Mouse (Mus musculus) regulatory T cell (primary cell): ENCODE data around the gene Zswim5.

Source experiments
- in situ Hi-C: fragments of 300-600 bp; cut with MboI, MseI; formaldehyde crosslinking; loops from one replicate; pipeline ENCODE4 v1.15.1; 2025; ENCODE audit warnings: high pct_unique_total_duplicates

Gene Zswim5

GRCm38 (mm10) chr4:117002543-117003521, 125.7 kb downstream of the Zswim5 start:
- in situ Hi-C loops: no loop called here

DNA sequence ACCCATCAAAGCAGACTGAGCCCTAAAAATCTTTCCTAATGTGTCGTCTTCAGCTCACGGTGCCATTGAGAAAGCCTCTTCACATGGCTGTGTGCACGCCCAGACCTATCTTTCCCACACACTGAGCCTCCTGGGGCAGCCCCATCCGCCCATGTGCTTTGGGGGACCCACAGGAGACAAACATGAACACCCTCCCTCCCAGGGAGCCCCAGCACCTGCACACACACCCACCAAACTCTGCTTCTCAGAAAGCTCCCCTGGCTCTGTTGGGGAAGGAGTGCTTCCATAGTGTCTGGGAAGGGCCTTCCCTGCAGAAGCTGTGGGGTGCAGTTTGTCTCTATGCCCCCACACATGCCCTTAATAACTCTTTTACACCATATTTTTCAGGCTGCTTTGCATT, 127.5 kb downstream of the Zswim5 start:
- in situ Hi-C loops: no loop called here

GRCm38 (mm10) chr4:117005611-117006400, 128.6 kb downstream of the Zswim5 start:
- in situ Hi-C loops: no loop called here

DNA sequence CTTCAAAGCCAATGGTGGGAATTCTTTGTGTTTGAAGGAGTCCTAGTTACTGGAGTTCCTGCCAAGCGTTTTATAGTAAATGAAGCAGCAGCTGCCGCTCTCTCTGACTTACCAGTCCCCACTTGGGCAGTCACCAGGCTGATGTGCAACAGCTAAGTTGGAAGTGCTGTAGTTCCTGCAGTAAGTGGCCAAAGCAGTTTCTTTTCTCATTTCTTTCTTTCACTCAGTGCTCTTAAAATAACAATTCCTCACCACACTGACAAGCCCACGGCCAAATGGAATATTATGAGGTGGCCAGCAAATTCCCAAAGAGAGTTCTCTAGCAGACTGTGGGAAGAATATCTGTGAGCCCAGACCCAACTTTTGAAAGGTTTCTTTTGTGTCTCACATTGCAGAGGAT, 129.9 kb downstream of the Zswim5 start:
- in situ Hi-C loops: no loop called here

DNA sequence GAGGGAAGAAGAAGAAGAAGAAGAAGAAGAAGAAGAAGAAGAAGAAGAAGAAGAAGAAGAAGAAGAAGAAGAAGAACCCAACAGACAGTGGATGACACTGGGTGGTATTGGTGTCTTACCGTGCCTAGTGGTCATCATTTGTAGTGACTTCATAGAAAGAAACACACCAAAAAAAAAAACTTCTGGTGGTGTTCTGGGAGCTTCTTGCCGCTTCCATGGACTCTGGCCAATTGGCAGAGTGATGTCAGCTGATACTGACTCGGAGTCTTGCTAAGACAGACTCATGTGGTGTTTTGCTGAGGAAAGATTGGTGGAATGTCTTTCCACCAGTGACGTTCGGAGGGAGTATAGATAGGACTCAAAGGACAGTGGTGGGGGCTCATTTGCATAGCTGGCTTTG, 133.1 kb downstream of the Zswim5 start:
- in situ Hi-C loops: no loop called here

GRCm38 (mm10) chr4:117013596-117013995, 136.4 kb downstream of the Zswim5 start:
- in situ Hi-C loops: no loop called here

DNA sequence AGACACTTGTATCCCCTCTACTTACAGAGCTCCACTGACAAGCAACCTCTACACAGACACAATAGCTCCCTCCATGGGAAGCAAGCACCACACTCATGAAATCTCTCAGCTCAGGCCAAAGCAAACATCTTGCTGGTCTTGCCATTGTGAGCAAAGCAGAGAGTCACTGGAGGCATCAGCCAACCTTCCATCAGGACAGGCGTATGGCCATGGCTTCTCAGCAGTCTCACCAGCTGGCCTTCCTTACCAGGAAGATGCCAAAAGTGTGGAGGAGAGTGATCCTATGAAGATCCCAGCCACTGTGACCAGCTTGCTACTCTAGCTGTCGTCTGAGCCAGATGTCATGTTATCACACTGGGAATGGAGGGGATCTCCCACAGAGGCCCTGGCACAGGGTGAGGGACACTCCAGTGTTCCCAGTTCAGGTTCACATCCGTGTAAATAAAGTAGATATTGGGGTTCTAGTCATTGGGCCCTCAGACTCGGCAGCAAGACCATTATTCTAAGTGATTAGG, 137.8 kb downstream of the Zswim5 start:
- in situ Hi-C loops: no loop called here

DNA sequence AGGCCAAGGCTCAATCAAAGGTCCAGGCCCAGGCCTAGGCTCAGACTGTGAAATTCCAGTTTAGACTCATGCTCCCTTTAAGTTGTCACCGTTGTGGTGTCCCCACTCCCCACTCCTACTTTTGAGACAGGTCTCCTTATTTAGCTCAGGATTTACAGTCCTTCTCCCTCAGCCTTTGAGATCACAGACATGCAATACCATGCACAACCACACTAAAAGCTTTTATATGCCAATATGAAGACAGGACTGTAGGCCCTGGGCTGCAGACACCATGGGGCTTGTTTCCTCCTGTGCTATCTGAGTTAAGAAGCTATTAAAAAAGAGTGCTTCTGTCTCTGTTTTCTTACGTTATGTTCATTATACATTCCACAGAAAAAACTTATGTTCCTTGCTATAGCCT, 140.6 kb downstream of the Zswim5 start:
- in situ Hi-C loops: no loop called here

GRCm38 (mm10) chr4:117018327-117018726, 141.2 kb downstream of the Zswim5 start:
- in situ Hi-C loops: no loop called here

GRCm38 (mm10) chr4:117019206-117020134, 142.3 kb downstream of the Zswim5 start, which contains the start of gene Eif2b3:
TSS of gene Eif2b3 (plus strand) at chr4:117019402.
- in situ Hi-C loops: no loop called here

DNA sequence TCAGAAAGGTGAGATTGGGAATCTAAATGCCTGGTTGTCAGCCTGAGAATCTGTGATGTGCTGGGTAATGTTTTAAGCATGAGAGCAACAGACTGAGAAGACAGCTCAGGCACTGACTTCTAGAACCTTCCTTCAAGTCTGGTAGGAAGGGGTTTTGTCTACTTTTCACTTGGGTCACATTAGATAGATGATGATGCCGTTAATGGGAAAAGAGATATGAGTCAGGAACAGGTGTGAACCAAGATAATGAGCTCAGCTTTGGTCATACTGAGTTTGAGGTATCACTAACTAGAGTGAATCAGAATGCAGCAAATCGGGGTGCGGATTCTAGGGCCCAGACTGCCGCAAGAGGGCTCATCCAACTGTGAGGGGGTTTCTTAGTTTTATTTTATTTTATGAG, 146.3 kb downstream of the Zswim5 start:
- in situ Hi-C loops: no loop called here

- in situ Hi-C loops: no loop called here
Measured at GRCm38 (mm10) chr4:117031105-117031504, 153.9 kb downstream of the Zswim5 start.
